Mouse (Mus musculus) B cell, adult 62 days (primary cell): ENCODE data around the gene 1700028P14Rik. TPM values are rescaled to one million over a fixed set of nuclear protein-coding genes. Genes with fewer than 3 reads are reported as not detected.

ENCODE experiments used
- total RNA-seq: library from RNA; stranded (reverse); gene quantifications from 4 replicates; pipeline ENCODE4 v1.2.4, GENCODE M21; 2023

The 1700028P14Rik gene
- total RNA-seq: not detected in 4 replicates

GRCm38 (mm10) chr19:23652644-23653043, at the start of gene 1700028P14Rik:
Gene 1700028P14Rik, minus strand, starts transcription at chr19:23652812.

DNA sequence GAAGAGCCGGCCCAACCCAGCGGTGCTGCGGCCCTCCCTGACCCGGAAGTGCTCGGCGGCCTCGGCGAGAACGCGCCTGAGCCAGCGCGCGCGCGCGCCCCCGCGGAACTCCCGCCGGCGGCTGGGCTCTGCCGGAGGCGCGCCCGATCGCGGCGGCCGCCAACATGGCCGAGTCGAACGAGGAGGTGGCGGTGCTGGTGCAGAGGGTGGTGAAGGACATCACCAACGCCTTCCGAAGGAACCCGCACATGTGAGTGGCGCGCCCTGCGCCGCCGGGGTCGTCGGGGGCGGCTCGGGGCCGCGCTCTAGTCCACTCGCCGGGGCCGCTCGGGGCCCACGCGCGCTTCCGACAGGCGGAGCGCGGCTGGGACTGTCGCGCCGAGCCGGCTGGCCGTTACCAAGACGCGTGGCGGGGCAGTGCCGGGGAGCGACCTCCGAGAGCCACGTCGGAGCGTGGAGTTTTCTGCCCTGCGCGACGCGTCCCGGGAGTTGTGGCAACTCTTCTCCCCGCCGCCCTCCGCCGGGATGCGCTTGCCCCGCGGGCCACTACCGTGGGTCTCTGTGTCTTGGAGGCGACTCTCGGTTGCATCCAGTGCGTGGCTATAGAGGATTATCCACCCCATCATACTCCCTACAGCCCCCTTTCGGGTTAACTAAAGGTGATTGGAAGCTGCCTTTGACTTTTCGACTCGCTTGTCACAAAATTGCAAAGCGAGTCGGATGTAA, 34.8 kb upstream of the 1700028P14Rik start, which contains the start of gene Ptar1:
TSS of gene Ptar1 (plus strand) at position 134 of the 726 bp plus-strand sequence.

Other genes with a start within 250 kb of the 1700028P14Rik start
- gene Mamdc2, start 204.4 kb downstream of the 1700028P14Rik start, total RNA-seq: not detected in 4 replicates
- 31.3 to 35.8 TPM (median 34.1 TPM) in 4 replicates for gene Ptar1, start 34.6 kb upstream of the 1700028P14Rik start, total RNA-seq
- gene Apba1, start 106.1 kb upstream of the 1700028P14Rik start, total RNA-seq: 0.52 to 1.3 TPM (median 0.95 TPM) in 4 replicates